Mouse (Mus musculus): Measurements from ENCODE around the gene Tdpoz3. TPM values are rescaled to one million over a fixed set of nuclear protein-coding genes. Genes with fewer than 3 reads are reported as not detected.
"Not testable (repeated sequence)": the region's sequence is repeated elsewhere in the genome, so short reads cannot be mapped to it uniquely, and the experiment has no call there.

The Tdpoz3 gene
- polyA plus RNA-seq (2014; fragmentation: Nextera tagmentation; extraction: Ambion mirVana): not detected in 2 replicates

GRCm38 (mm10) chr3:93825720-93826119 lies at the start of gene Tdpoz3:
TSS of gene Tdpoz3 (plus strand) at chr3:93826020.
- not testable (repeated sequence) for H3K36me3 ChIP-seq (ENCODE audit: control insufficient read depth, insufficient read depth, low read length); H3K27ac ChIP-seq (ENCODE audit: low read depth, low read length); H3K9ac ChIP-seq (replicated peaks; ENCODE audit: low read depth, low read length); H3K4me1 ChIP-seq (ENCODE audit: control insufficient read depth, insufficient read depth, low read length); H3K27me3 ChIP-seq (ENCODE audit: control insufficient read depth, insufficient read depth, low read length); H3K4me2 ChIP-seq (ENCODE audit: low read depth, low read length); H3K4me3 ChIP-seq (ENCODE audit: low read depth, low read length); H3K9me3 ChIP-seq (ENCODE audit: control insufficient read depth, low read length); ATAC-seq (ENCODE audit: low read depth)
- WGBS: 93% methylated on average over 1 of the region's 1 CpGs

DNA sequence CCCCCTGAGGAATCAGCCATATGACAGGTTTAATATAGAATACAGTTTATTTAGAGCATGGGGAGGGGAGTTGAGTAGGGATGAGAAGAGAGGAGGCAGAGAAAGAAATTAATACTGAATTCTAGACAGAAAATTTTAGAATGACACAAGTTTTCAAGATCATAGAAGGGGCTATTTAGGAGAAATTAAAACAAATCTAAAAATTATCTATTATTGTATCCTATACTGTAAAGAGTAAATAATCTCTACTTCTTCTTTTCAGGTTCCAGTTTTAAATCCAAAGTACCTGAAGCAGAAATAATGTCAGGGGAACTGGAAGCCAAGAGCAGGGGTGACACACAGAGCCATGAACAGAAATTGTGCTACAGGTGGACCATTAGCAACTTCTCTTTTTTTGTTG lies 29.7 kb upstream of the Tdpoz3 start, which contains the start of gene Tdpoz4:
TSS of gene Tdpoz4 (plus strand) at position 301 of the 400 bp plus-strand sequence.
- not testable (repeated sequence) for H3K9ac ChIP-seq (replicated peaks; ENCODE audit: low read depth, low read length); H3K4me3 ChIP-seq (ENCODE audit: low read depth, low read length); H3K4me1 ChIP-seq (ENCODE audit: control insufficient read depth, insufficient read depth, low read length); H3K9me3 ChIP-seq (ENCODE audit: control insufficient read depth, low read length); H3K27ac ChIP-seq (ENCODE audit: low read depth, low read length); H3K27me3 ChIP-seq (ENCODE audit: control insufficient read depth, insufficient read depth, low read length); H3K4me2 ChIP-seq (ENCODE audit: low read depth, low read length); H3K36me3 ChIP-seq (ENCODE audit: control insufficient read depth, insufficient read depth, low read length); ATAC-seq (ENCODE audit: low read depth)

DNA sequence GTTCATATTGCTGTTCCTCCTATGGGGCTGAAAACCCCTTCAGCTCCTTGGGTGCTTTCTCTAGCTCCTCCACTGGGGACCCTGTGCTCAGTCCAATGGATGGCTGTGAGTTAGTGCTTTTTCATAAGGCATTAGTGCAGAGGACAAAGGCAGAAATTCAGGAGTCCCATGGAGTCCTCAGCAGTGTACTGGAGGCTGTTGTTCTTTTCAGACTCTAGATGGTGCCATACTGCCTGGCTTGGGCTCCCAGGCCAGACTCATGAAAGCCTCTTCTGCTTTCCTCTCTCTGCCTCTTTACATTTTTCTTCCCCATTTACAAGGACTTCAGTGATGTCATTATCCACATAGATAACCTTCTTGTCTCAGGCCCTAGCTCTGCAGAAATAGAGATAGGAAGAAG lies 12.5 kb upstream of the Tdpoz3 start:
- not testable (repeated sequence) for H3K9me3 ChIP-seq (ENCODE audit: control insufficient read depth, low read length); H3K4me2 ChIP-seq (ENCODE audit: low read depth, low read length); ATAC-seq (ENCODE audit: low read depth); H3K4me1 ChIP-seq (ENCODE audit: control insufficient read depth, insufficient read depth, low read length); H3K27me3 ChIP-seq (ENCODE audit: control insufficient read depth, insufficient read depth, low read length); H3K9ac ChIP-seq (replicated peaks; ENCODE audit: low read depth, low read length); H3K27ac ChIP-seq (ENCODE audit: low read depth, low read length); H3K4me3 ChIP-seq (ENCODE audit: low read depth, low read length); H3K36me3 ChIP-seq (ENCODE audit: control insufficient read depth, insufficient read depth, low read length)

DNA sequence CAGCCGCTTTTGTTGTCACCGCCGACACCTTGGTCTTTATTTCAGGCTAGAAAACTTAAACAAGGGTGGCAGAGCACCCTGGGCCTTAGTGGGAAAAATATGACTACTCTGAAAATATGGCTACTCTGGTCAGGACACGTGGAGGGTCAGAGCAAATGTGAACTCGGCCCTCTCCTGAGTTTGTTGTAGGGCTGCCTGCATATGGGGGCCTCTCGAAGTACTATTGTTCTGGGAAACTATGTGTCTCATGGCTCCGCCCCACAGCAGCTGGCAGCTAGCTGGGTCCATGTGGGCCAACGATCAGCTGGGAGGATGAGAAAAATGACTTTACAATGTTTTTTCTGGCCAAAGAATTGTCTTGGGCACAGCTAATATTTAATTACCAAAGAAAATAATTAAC lies 33.1 kb downstream of the Tdpoz3 start:
- H3K4me1 ChIP-seq (ENCODE audit: control insufficient read depth, insufficient read depth, low read length); H3K27me3 ChIP-seq (ENCODE audit: control insufficient read depth, insufficient read depth, low read length); H3K9ac ChIP-seq (replicated peaks; ENCODE audit: low read depth, low read length); H3K27ac ChIP-seq (ENCODE audit: low read depth, low read length); H3K4me3 ChIP-seq (ENCODE audit: low read depth, low read length); H3K36me3 ChIP-seq (ENCODE audit: control insufficient read depth, insufficient read depth, low read length); H3K9me3 ChIP-seq (ENCODE audit: control insufficient read depth, low read length); ATAC-seq (ENCODE audit: low read depth); H3K4me2 ChIP-seq (ENCODE audit: low read depth, low read length): not testable (repeated sequence)
- WGBS: 72% methylated on average over 8 of the region's 8 CpGs

DNA sequence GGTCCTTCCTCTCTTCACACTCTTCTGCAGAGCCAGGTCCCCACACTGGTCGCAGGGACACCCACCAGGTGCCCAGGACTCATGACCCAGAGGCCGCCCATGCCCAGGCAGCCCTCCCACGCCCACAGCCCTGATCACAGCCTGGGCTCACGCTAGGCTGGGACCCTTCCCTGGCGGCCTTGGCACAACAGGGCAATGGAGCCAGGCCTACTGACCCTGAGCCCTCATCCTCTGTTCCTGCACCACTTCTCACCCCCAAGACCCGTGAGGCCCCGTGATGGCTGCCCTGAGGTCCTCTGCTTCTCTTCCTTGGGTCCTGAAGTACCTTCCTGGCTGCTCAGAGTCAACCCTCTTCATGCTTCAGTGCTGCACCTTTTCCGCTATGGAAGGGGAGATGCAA lies 44.8 kb downstream of the Tdpoz3 start:
- H3K36me3 ChIP-seq (ENCODE audit: control insufficient read depth, insufficient read depth, low read length); H3K27me3 ChIP-seq (ENCODE audit: control insufficient read depth, insufficient read depth, low read length); H3K4me2 ChIP-seq (ENCODE audit: low read depth, low read length); H3K4me1 ChIP-seq (ENCODE audit: control insufficient read depth, insufficient read depth, low read length); H3K27ac ChIP-seq (ENCODE audit: low read depth, low read length); ATAC-seq (ENCODE audit: low read depth); H3K4me3 ChIP-seq (ENCODE audit: low read depth, low read length); H3K9me3 ChIP-seq (ENCODE audit: control insufficient read depth, low read length); H3K9ac ChIP-seq (replicated peaks; ENCODE audit: low read depth, low read length): not testable (repeated sequence)
- 83% methylated on average over 7 of the region's 8 CpGs for WGBS

Other genes with a start within 250 kb of the Tdpoz3 start
- not detected in 2 replicates for gene Tdpoz2, start 173.3 kb upstream of the Tdpoz3 start, polyA plus RNA-seq (2014; fragmentation: Nextera tagmentation; extraction: Ambion mirVana)
- gene Tdpoz1, start 149.7 kb upstream of the Tdpoz3 start, polyA plus RNA-seq (2014; fragmentation: Nextera tagmentation; extraction: Ambion mirVana): not detected in 2 replicates
- not detected in 2 replicates for gene Gm37596, start 132.9 kb upstream of the Tdpoz3 start, polyA plus RNA-seq (2014; fragmentation: Nextera tagmentation; extraction: Ambion mirVana)
- gene Gm5773, start 53.0 kb upstream of the Tdpoz3 start, polyA plus RNA-seq (2014; fragmentation: Nextera tagmentation; extraction: Ambion mirVana): not detected in 2 replicates
- gene Tdpoz4, start 29.6 kb upstream of the Tdpoz3 start, polyA plus RNA-seq (2014; fragmentation: Nextera tagmentation; extraction: Ambion mirVana): not detected in 2 replicates
- gene Gm9117, start 117.5 kb downstream of the Tdpoz3 start, polyA plus RNA-seq (2014; fragmentation: Nextera tagmentation; extraction: Ambion mirVana): not detected in 2 replicates
- not detected in 2 replicates for gene Tdpoz5, start 135.3 kb downstream of the Tdpoz3 start, polyA plus RNA-seq (2014; fragmentation: Nextera tagmentation; extraction: Ambion mirVana)
- not detected in 2 replicates for gene Gm9125, start 228.9 kb downstream of the Tdpoz3 start, polyA plus RNA-seq (2014; fragmentation: Nextera tagmentation; extraction: Ambion mirVana)
- not detected in 2 replicates for gene Gm10697, start 246.6 kb downstream of the Tdpoz3 start, polyA plus RNA-seq (2014; fragmentation: Nextera tagmentation; extraction: Ambion mirVana)